In the genomic region with DNA sequence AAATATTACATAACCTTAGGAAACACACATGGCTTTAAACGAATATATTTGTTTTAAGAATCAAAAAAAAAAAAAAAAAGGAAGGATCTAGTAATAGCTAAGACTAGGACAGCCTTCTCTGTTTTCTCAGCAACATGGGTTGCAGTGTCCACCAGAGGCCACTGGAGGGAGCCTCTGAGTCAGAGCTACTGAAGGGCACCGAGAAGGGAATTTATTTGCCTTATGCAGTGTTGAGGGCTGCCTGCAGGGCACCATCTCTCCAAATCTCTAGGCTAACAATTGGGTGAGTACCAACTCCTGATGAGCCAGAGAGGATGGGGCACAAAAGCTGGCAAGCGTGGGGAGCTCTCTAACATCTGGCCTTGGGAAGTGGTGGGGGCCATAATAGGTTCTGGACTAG, we compare ENCODE assay signal across 9 mouse cellular contexts. TPM values are rescaled to one million over a fixed set of nuclear protein-coding genes. Genes with fewer than 3 reads are reported as not detected.
DNase-seq lines count a peak whose midpoint lies in the region; ATAC-seq and TF ChIP-seq lines count a peak whose summit lies in the region.
"Had no signal": no experiment of that assay in that cellular context is flagged by ENCODE, and none has a peak within 500 bp of the region (broad histone marks: within the 10 kb centered on the region; RNA-seq: fewer than 3 reads in every experiment).

No protein-coding gene starts in this region.

- 9% methylated on average over 3 of the region's 3 CpGs for WGBS in forebrain, embryonic 14.5 days
- 11% methylated on average over 3 of the region's 3 CpGs for WGBS in lung, embryonic 15.5 days

- H3K4me2 ChIP-seq in forebrain, embryonic 14.5 days (ENCODE audit: low read length), result no peak overlapping the region
- no peak overlapping the region for H3K4me2 ChIP-seq in lung, embryonic 15.5 days
- H3K4me2 ChIP-seq: limb, embryonic 15.5 days had no signal

- peak; percentile 63 for DNase-seq in G1E (ENCODE audit: low spot score)
- peak; percentile 56 for DNase-seq in c-Kit-positive CD71-positive TER-119-positive erythroid progenitor cells, embryonic 14.5 days (ENCODE audit: low spot score)
- peak; percentile 73 for DNase-seq in forebrain, embryonic 14.5 days (ENCODE audit: low spot score)
- DNase-seq in heart, postnatal 25 days (ENCODE audit: low spot score), result peak; percentile 14
- peak; percentile 88 for DNase-seq in layer of hippocampus, adult 11-12 months (ENCODE audit: low spot score)
- DNase-seq in ovary, adult 18-20 months (ENCODE audit: low spot score), result peak; percentile 42
- peak; percentile 35 to 45 for DNase-seq in thymus, adult 18-20 months

- intact Hi-C loops in heart, postnatal 25 days (cut with DNase I), result loop anchor here (2.0 kb wide), 1 partner anchor 257 kb away; no protein-coding TSS in a partner anchor

- no peaks in the 10 kb centered on the region for H3K9me3 ChIP-seq in G1E (replicated peaks)
- H3K9me3 ChIP-seq in forebrain, embryonic 14.5 days (replicated peaks; ENCODE audit: control insufficient read depth, low read length), result no peaks in the 10 kb centered on the region
- H3K9me3 ChIP-seq in lung, embryonic 15.5 days, result no peaks in the 10 kb centered on the region
- H3K9me3 ChIP-seq: limb, embryonic 15.5 days had no signal

- peaks cover 26% of the 10 kb centered on the region for H3K4me1 ChIP-seq in G1E (ENCODE audit: insufficient read depth, low read depth, low read length)
- no peaks in the 10 kb centered on the region for H3K4me1 ChIP-seq in forebrain, embryonic 14.5 days (ENCODE audit: control insufficient read depth, insufficient read depth, low read length)
- H3K4me1 ChIP-seq in lung, embryonic 15.5 days, result peaks cover 11% of the 10 kb centered on the region; the same call in 1 of the 2 replicates

- no peaks in the 10 kb centered on the region for H3K36me3 ChIP-seq in G1E (replicated peaks)
- no peaks in the 10 kb centered on the region for H3K36me3 ChIP-seq in forebrain, embryonic 14.5 days (ENCODE audit: control insufficient read depth, insufficient read depth, low read length)
- no peaks in the 10 kb centered on the region for H3K36me3 ChIP-seq in lung, embryonic 15.5 days
- H3K36me3 ChIP-seq: limb, embryonic 15.5 days had no signal

- no peak overlapping the region for H3K4me3 ChIP-seq in G1E (ENCODE audit: low read depth, low read length)
- no peak overlapping the region for H3K4me3 ChIP-seq in forebrain, embryonic 14.5 days (ENCODE audit: low read depth, low read length)
- H3K4me3 ChIP-seq in lung, embryonic 15.5 days, result no peak overlapping the region
- H3K4me3 ChIP-seq: limb, embryonic 15.5 days had no signal

- TF ChIP-seq CTCF in G1E (IDR thresholded peaks at IDR 0.05; ENCODE audit: low read depth, low read length), result peak; percentile 91

- ATAC-seq in G1E (ENCODE audit: extremely low read depth, insufficient number of reproducible peaks, low FRiP score, poor library complexity, severe bottlenecking), result peak; percentile 48; the same call in 1 of the 2 replicates
- peak; percentile 80 for ATAC-seq in forebrain, embryonic 14.5 days
- peak; percentile 45; the same call in 1 of the 2 replicates for ATAC-seq in lung, embryonic 15.5 days (ENCODE audit: borderline replicate concordance, extremely low read depth, low FRiP score, low TSS enrichment)

- no peak overlapping the region for H3K27ac ChIP-seq in forebrain, embryonic 14.5 days (ENCODE audit: low read depth, low read length)
- H3K27ac ChIP-seq in lung, embryonic 15.5 days, result peak overlapping the region; percentile 14
- H3K27ac ChIP-seq: limb, embryonic 15.5 days had no signal

- H3K9ac ChIP-seq in forebrain, embryonic 14.5 days (ENCODE audit: low read length), result no peak overlapping the region
- no peak overlapping the region for H3K9ac ChIP-seq in lung, embryonic 15.5 days
- H3K9ac ChIP-seq: limb, embryonic 15.5 days had no signal

- H3K27me3 ChIP-seq in G1E (ENCODE audit: insufficient read depth, low read length), result peaks cover 19% of the 10 kb centered on the region
- no peaks in the 10 kb centered on the region for H3K27me3 ChIP-seq in forebrain, embryonic 14.5 days (replicated peaks; ENCODE audit: control insufficient read depth, insufficient read depth, low read length)
- no peaks in the 10 kb centered on the region for H3K27me3 ChIP-seq in lung, embryonic 15.5 days
- H3K27me3 ChIP-seq: limb, embryonic 15.5 days had no signal

RNA-seq across cellular contexts. Expression of gene Pole4, which starts 9.1 kb away (rescaled TPM):
- total RNA-seq in G1E (2014; fragmentation: Nextera tagmentation) (32.3 and 35.0 TPM in 2 replicates), G1E (2017) (81.1 and 87.9 TPM in 2 replicates)
- 58.8 and 76.8 TPM in 2 replicates for polyA plus RNA-seq in G1E (2012)
- 126 and 134 TPM in 2 replicates for polyA plus RNA-seq in forebrain, embryonic 14.5 days (2014; fragmentation: Nextera tagmentation; extraction: Ambion mirVana)
- total RNA-seq in heart, postnatal 25 days (2021), result 10 to 100 TPM; 16.8 to 21.0 TPM
- 110 and 113 TPM in 2 replicates for polyA plus RNA-seq in lung, embryonic 15.5 days (2015; fragmentation: Nextera tagmentation; extraction: Ambion mirVana)

Comparison
In these comparisons a context has a peak if more than half of its experiments do, and no peak if none do; other contexts are left out.
1. DNase-seq: peak in every context shown above with its lines; median percentile 88 in layer of hippocampus, adult 11-12 months; 73 in forebrain, embryonic 14.5 days; 63 in G1E; 56 in c-Kit-positive CD71-positive TER-119-positive erythroid progenitor cells, embryonic 14.5 days; 42 in ovary, adult 18-20 months; 40 in thymus, adult 18-20 months; 14 in heart, postnatal 25 days.